Mouse (Mus musculus) fat pad, adult 2 months (tissue): Measurements from ENCODE around the gene Psma3.
"Not testable (repeated sequence)": the region's sequence is repeated elsewhere in the genome, so short reads cannot be mapped to it uniquely, and the experiment has no call there.

Experiments used
- DNase-seq: peaks from one replicate; pipeline ENCODE4 v3.0.0-alpha.2; 2011; ENCODE audit warnings: low read depth, low spot score; ENCODE audit errors: extremely low read depth

The Psma3 gene

DNA sequence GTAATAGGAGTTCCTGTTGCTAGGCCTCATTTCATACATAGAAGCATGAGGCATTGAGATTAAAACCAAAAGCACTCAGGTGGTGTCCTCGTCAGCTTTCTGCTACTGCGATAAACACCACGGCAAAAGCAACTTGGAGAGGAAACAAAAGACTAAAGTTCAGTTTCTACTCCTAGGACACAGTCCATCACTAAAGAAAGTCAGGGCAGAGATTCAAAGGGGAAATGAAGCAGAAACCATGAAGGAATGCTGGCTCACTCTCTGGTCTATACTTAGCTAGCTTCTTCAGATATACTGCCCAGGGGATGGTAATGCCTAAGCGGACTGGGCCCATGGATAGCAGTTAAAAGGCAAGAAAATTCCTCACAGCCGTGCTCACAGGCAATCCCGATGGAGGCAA is 27.0 kb downstream of the Psma3 start:
- no peak for DNase-seq

DNA sequence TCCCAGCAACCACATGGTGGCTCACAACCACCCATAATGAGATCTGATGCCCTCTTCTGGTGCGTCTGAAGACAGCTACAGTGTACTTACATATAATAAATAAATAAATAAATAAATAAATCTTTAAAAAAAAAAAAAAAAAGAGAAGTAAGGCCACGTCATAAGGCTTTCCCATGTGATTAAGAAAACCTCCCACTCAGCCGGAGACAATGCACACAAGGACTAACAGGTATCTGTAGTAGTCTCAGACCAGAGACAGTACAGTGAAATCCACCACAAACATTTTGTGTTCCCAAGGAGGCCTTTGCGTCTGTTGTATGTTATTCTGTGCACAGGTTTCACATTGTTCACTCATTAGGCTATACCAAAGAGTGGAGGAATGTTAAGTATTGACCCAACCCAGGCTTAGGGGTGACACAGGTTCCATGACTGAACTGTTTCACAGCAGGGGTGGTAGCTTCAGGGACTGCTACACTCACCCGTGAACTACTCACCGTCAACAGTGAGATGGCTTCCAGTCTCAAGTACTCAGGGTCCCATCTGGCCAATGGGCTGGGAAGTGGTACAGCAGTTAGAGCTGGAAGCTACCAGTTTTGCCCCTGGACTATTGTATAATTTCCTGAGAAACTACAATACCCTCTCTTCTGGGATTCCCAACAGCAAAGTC is 29.5 kb downstream of the Psma3 start:
- DNase-seq, result no peak

DNA sequence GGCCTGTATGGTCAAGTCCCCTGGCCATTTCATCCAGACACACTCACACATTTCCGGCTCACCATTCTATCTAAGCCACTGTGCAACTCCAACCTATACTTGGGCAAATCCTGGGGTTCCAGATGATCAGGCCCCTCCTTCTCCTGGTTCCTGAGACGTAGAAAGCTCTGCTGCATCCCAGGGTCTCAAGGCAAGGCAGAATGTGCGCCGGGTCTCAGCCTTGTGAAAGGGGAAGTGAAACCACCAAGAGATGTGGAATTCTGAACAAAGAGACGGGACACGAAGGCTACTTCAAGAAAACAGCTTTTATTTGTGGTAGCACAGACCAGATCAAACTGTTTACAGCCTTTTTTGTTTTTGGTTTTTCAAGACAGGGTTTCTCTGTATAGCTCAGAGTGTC is 31.7 kb downstream of the Psma3 start:
- no peak for DNase-seq

DNA sequence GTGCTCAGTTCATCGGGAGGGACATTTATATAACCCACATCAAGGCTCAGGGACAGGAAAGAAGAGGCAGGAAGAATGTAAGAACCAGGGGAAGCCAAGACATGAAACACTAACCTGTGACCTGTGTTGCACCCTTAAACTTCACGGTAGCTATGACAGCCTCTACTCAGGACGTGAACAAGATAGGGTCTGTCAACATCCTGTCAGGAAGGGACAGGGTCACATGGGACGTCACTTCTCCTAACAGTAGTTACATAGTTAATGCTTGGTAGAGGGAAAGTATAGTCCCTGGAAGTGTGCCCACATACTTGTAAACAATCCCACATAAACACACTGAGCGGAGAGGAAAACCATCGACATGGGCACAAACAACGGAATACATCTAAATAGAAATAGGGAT is 32.5 kb downstream of the Psma3 start:
- no peak for DNase-seq

DNA sequence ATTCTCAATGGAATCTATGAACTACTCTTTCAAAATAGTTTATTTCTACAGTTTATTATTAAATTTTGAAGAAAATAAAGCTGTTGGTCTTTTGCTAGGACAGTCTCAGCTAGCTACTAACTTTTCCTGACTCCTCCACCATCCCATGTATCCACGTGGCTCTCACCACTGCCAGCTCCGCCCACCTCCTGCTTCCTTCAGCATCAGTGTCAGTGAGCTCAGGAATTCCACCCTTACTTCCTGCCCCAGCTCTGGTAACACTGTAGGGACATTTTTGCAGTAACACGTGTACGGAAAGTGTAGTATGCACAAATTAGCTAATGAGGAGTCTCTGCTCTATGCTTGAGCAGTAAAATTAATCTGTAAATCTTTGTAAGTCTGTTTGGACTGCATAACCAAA is 35.3 kb downstream of the Psma3 start:
- no peak for DNase-seq

DNA sequence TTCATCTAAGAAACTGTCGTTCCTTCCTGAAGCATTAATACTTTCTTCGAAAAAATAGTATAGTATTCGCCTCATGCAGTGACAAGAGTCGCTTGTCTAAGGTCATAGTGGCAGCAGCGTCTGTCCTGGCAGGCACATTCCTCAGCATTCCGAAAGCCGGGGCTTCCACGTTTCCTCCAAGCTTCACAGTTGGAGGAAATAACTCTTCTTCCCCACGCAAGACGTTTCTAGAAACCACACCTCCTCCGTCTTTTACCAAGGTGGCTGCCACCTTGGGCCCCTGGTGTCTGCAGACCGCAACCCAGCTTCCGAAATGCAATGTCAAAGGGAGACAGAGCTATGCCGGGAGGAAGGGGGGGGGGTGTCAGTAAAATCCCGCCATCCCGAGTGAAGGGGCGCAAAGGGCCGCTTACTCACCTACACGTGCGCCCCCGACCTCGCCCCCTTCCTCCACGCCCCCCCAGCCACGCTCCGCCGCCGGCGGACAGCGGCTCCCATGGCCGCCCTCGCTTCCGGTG is 40.5 kb downstream of the Psma3 start:
- DNase-seq, result no peak

DNA sequence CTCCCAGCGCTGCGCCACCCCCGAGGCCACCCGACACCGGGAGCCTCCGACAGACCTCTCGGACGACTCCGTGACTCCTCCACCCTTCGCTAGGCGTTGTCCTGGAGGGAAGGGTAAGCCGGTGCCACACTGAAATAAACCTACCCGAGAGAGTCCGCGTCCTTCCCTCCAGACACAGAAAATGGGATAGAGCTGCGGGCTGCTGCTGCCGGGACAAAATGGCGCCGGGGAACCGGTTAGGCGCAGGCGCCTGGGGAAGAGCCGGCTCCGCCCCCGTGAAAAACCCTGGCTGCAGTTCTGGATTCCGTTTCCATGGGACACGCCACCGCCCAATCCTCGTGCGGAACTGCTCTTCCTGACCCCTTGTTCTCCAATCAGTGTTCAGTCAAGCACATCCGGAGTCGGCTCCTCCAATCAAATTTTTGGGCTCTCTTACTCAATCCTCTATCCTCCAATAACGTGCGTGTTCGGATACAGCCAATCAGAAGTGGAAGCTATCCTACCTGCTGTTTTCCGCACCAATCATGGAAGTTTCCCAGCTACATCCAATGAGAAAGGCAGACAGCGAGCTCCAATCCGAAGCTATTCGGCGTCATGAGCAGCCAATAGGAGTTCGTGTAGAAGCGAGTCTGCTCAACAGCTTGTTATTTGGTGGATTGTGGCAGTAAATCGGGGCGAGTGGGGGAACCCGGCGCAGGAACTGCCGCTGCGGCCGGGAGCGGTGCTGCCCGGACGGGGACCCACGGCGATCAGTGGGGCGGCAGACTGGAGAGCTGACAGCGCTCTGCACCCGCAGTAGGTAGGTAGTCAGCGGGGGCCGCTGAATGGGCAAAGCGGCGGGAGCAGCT is 41.2 kb downstream of the Psma3 start, which contains the start of gene Arid4a:
Gene Arid4a (plus strand): TSS at position 628 of the 848 bp plus-strand sequence.
- DNase-seq, result peak; percentile 100

DNA sequence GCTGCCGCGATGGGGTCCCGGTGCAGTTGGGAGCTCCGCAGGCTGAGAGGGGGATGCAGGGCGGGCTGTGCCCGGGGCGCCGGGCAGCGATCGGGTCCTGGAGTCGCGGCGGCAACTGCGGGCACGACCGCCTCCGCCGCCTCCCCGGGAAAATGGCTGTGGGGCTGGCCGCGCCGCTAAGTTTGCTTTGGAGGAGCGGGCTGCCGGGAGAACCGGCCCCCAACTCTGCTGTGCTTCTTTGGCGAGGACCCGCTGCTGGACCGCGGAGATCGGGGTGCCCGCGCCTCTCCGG is 41.7 kb downstream of the Psma3 start:
- no peak for DNase-seq

DNA sequence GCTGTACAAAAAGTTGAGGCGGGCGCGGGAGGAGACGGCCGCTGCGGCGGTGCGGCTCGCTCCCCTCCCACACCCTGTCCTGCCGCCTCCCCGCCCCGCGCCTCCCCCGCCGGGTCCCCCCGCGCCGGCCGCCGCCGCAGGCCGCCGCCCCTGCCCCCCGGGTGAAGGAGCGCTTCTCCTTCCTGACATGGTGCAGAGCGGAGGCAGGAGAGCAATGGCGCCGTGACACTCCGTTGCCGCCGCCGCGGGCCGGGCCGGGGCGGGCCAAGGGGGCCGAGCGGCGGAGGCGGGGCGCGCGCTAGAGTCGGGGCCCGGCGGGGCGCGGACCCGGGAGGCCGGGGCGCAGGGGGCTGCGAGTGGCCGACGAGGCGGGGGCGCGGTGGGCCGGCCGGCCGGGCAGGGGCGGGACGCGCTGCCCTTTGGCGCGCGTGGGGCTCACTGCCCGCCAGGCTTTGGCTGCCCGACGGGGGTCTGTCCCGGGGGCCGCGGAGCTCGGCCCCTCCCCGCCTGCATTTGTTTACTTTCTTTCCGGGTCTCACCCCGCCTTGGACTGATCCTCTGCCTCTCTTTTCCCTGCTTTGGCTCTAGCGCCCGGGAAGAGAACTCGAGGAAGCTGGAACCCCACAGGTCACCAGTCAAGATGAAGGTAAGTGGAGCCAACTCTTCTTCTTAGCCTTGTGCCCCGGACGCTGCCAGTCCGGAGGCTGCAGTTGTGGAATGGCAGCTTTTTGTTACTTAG is 42.3 kb downstream of the Psma3 start:
- DNase-seq, result no peak

DNA sequence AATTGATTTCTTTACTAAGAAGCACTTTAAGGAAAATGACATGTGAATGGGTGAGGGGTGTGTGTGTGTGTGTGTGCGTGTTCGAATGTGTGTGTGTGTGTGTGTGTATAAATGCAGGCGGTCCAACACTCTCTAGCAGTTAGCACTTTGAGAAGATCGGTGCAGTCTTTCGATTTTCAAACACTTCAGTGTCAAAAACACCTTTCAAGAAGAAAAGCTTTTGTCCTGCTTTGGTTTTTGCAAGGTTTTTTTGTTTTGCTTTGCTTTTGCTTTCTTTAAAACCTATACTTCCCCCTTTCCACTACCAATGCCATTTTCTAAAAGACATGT is 42.8 kb downstream of the Psma3 start:
- no peak for DNase-seq

DNA sequence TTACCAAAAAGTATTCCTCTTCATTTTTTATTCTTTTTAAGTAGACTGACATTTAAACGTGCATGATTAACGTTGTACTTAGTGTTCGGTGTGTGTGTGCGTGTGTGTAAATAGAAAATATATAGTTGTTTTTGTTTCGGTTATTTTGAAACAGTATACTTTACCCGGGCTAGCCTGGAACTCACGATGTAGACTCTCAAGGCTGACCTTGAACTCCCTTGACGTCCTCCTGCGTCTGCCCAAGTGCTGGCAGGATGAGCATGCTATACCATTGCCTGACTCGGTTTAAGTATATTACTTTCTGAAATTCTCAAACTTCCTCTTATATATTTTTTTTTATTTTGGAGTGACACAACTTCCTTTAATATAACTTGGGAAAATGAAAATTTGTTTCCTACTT is 43.4 kb downstream of the Psma3 start:
- DNase-seq, result no peak

DNA sequence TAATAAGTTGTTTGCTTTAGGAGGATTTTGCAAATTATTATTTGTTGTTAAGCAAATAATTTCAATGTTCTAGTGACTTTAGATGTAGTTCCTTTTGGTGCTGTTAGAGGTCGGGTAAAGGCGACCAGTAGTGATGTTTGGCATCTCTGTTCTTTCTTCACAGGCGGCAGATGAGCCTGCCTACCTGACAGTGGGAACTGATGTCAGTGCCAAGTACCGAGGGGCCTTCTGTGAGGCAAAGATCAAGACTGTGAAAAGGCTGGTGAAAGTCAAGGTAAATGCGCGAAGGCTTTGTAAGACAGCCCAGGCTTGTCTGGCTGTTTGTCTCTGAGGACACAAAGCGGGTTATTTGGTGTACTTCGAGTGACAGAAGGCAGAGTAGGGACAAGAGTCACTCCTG is 44.8 kb downstream of the Psma3 start:
- no peak for DNase-seq

DNA sequence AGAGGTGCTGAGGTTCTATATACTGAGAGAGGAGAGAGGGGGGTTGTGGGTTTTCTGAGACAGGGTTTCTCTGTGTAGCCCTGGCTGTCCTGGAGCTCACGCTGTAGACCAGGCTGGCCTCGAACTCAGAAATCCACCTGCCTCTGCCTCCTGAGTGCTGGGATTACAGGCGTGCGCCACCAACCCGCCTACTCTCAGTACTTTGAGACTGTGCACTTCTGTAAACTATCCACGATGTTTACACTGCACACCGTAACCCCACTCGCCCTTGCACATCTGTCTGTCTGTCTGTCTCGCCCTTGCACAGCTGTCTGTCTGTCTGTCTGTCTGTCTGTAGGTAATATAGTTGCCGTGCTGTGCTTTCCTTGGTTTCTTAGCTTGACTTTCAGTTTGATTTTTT is 50.0 kb downstream of the Psma3 start:
- DNase-seq, result no peak

DNA sequence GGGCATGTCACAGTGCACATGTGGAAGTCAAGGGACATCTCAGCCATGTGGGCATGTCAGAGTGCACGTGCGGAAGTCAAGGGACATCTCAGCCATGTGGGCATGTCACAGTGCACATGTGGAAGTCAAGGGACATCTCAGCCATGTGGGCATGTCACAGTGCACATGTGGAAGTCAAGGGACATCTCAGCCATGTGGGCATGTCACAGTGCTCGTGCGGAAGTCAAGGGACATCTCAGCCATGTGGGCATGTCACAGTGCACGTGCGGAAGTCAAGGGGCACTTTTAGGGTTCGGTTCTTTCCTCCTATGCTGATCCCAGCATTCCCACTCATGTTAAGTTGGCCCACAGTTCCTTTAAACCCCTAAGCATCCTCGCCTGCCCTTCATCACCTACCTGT is 53.8 kb downstream of the Psma3 start:
- not testable (repeated sequence) for DNase-seq

DNA sequence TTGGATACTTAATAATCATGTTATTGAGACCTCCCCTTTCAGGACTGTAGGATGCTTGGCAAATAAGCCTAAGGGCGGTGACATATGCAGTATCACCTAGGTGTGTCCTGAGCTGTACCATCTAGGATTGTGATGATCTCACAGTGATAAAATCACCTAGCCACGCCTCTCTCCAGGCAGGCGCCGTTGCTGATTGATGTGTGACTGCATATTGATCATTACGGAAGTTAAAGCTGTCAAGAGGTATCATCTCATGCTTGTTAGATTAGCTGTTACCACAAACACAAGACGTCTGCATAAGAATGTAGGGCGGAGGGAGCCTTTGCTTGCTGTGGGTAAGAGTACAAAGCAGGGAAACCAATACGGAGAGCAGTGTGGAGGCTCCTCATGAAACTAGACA is 55.8 kb downstream of the Psma3 start:
- DNase-seq, result no peak

DNA sequence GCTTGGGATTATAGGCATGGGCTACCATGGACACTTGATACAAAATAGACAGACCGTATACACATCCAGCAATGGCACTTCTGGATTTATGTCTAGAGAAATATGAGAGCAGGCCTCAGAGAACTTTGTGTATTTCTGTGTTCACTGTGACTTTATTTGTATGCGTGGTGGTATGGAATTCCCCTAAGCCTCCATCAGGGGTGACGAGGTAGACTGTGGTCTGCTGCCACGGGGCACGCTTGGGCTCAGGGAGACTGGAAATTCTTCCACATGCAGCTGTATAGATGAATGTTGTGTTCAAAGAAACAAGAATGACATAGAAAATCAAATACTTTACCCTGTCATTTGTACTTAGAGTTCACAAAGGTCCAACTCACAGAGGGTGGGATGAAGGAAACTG is 56.3 kb downstream of the Psma3 start:
- no peak for DNase-seq

DNA sequence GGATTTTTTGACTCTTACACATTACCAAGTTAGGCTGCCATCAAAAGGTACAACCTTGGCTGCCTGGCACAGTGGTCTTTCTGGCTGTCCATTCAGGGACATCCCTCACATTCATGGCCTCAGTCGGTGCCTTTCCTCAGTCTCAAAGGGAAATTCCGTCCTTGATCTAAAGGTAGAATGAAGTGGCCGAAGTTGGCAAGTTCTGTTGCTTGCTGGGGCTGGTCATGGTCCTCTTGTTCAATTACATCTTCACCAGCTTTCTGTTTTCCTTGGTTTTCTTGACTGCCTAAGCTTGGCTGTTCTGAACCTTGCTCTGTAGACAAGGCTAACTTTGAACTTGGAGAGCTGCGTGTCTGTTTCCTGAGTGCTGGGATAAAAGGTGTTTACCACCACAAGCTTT is 61.4 kb downstream of the Psma3 start:
- DNase-seq, result no peak

DNA sequence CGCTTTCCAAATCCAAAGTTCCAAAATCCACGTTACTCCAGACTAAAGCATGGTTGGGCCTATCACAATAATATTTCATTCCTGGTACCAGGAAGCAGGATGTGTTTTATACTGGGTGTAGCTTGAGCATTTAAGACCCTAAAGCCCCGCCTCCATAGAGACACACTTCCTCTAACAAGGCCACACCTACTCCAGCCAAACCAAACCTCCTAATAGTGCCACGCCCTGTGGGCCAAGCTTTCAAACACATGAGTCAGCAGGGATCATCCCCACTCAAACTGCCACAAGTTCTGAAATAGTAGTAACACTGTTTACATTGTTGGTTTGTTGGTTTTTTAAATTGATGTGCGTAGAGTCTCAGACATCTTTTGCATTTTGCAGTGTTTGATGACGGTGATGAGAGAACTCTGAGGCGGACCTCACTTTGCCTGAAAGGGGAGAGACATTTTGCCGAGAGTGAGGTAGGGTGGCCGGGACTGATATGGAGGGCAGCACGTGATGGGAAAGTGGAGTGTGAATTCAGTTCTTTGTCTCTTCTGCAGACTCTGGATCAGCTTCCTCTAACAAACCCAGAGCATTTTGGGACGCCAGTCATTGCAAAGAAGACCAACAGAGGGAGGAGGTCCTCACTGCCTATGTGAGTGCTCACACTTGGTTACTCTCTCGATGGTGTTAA is 62.4 kb downstream of the Psma3 start:
- no peak for DNase-seq

DNA sequence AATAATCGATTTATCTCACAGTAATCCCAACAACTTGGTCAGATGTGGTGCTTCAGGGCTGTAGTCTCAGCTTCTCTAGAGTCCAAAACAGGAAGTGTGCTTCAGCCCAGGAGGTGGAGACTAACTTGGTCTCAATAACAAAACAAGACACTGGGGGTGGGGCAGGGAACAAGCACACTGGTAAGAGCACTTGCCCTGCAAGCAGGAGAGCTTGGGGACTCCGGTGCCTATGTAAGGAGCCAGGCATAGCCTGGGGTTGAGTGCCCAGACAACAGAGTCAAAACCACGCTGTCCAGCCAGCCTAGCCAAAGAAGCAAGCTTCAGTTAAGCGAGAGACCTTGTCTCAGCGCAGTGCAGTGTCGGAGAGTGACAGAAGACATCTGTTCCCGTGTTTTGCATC is 66.0 kb downstream of the Psma3 start:
- no peak for DNase-seq

DNA sequence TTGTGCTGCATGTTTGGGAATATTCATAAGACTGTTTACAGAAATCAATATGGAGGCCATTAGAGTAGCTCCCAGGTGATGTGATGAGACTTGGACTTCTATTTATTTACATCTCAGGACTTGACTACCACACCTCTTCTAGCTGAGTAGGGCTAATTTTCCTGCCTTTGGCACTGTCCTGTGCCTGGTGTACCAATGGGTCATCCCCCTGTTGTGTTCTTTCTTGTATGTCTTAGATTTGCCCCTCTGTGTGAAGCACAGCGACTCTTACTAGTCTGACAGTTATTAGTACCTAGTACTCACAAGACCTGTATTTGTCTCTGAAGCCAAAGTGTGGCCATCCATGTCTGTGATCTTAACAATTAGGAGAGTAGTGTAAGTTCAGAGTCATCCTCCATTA is 68.0 kb downstream of the Psma3 start:
- DNase-seq, result no peak

DNA sequence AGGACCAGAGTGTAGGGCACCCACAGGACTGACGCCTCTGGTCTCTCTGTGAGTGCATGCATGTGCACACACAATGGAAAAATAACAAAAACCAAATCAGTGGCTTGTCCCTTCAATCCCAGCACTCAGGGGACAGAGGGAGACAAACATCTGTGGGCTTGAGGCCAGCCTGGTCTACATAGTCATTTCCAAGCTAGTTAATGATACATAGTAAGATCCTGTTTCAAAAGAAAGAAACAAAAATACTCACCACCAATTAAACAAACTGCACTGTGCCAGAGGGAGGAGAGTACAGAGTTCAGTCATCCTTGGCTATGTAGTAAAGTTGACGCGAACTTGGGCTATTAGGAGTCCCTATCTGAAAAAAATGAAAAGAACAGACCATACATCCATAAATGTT is 69.2 kb downstream of the Psma3 start:
- no peak for DNase-seq

DNA sequence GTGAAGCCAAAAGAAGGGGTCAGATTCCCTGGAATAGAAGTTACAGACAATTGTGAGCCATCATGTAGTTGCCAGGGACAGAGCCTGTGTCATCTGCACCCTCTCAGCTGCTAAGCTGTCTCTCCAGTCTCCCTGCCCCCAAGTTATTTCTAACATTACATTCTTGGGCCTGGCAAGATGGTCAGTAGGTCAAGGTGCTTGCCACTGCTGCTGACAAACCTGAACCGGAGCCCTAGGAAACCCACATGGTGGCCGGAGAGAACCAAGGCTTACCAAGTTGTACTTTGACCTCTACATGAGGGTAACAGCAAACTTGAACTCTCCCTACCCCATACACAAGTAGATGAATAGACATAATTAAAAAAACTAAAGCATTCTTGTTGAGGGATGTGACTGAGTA is 70.1 kb downstream of the Psma3 start:
- DNase-seq, result no peak
